Mouse (Mus musculus): ENCODE data around the gene Pim1. TPM values are rescaled to one million over a fixed set of nuclear protein-coding genes. Genes with fewer than 3 reads are reported as not detected.

The Pim1 gene
- total RNA-seq (2023) = 100 to 1,000 TPM; 351 to 485 TPM

DNA sequence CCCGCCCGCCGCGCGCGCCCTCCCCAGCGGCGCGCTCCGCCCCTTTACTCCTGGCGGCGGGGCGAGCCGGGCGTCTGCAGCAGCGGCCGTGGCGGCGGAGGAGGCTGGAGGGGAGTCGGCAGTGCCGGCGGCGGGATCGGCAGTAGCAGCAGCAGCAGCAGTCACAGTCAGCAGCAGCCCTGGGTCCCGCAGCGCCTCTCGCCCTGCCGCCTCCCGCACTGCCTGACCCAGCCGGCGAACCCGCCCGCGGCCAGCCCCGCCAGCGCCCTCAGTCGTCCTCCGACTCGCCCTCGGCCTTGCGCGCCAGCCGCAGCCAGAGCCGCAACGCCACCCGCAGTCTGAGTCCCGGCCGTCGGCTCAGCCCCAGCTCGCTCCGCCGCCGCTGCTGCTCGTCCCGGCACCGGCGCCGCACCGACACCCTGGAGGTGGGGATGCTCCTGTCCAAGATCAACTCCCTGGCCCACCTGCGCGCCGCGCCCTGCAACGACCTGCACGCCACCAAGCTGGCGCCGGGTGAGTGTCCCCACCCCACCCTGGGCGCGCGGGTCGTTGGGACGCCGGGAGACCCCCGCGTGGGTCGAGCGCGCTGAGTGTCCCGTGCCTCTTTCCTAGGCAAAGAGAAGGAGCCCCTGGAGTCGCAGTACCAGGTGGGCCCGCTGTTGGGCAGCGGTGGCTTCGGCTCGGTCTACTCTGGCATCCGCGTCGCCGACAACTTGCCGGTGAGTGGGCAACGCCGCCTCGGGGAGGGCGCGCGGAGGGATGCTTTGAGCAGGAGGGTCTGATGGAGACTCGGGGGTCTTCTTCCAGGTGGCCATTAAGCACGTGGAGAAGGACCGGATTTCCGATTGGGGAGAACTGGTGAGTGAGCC, at the start of gene Pim1:
Gene Pim1, plus strand, starts transcription at position 41 of the 869 bp plus-strand sequence.

Other genes starting within 250 kb of the Pim1 start
- gene Ppil1, start 226.6 kb upstream of the Pim1 start, total RNA-seq (2023) = 10 to 100 TPM; 20.2 to 20.6 TPM
- 10 to 100 TPM; 72.4 to 84.1 TPM for gene BC004004, start 222.0 kb upstream of the Pim1 start, total RNA-seq (2023)
- 100 to 1,000 TPM; 204 to 207 TPM for gene Pi16, start 173.1 kb upstream of the Pim1 start, total RNA-seq (2023)
- gene Mtch1, start 142.8 kb upstream of the Pim1 start, total RNA-seq (2023) = 100 to 1,000 TPM in 1 of 2 experiments, 10 to 100 TPM in 1; 81.7 to 111 TPM
- 10 to 100 TPM; 39.5 to 46.5 TPM for gene Fgd2, start 129.8 kb upstream of the Pim1 start, total RNA-seq (2023)
- gene Gm17657, start 58.9 kb downstream of the Pim1 start, total RNA-seq (2023) = not detected
- 10 to 100 TPM; 11.8 to 12.9 TPM for gene Tbc1d22b, start 59.0 kb downstream of the Pim1 start, total RNA-seq (2023)
- gene Tmem217, start 61.6 kb downstream of the Pim1 start, total RNA-seq (2023) = not detected
- 10 to 100 TPM; 30.3 to 36.5 TPM for gene Rnf8, start 124.0 kb downstream of the Pim1 start, total RNA-seq (2023)
- 10 to 100 TPM; 14.3 to 14.5 TPM for gene Gm28043, start 124.1 kb downstream of the Pim1 start, total RNA-seq (2023)
- 100 to 1,000 TPM; 191 to 211 TPM for gene Cmtr1, start 169.8 kb downstream of the Pim1 start, total RNA-seq (2023)
- 10 to 100 TPM; 12.9 to 14.9 TPM for gene Ccdc167, start 226.3 kb downstream of the Pim1 start, total RNA-seq (2023)

Data from neutrophil, adult 59 days (primary cell).